Mouse (Mus musculus): ENCODE measurements around the gene Smco1. TPM values are rescaled to one million over a fixed set of nuclear protein-coding genes. Genes with fewer than 3 reads are reported as not detected.

Smco1 gene
- total RNA-seq, 1 experiment: not detected

DNA sequence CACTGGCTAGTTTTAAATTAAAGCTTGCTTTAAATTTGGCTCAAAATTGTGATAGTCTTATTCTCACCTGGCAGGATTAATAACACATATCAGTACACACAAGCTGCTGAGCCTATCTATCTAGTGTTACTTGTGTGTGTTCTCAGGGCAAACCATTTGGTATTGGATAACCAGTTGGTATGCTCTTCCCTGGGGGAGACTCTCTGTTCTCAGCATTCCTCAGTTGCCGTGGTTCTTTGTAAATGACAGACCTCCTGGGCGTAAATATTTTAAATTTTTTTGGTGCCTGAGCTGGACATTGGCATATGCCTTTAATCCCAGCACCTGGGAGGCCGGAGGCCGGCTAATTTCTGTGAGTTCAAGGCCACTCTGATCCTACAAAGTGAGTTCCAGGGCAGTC, 41.6 kb downstream of the Smco1 start:
- peak overlapping the region; percentile 15 to 33; a peak in 3 of 4 replicates for H3K4me3 ChIP-seq (ENCODE audit: insufficient read depth in 1 of 2, low read depth in 1 of 2, low read length in 2 of 2, poor library complexity in 1 of 2, severe bottlenecking in 1 of 2)
- no peak for DNase-seq (ENCODE audit: low read depth, low spot score)
- no peaks in the 10 kb centered on the region for H3K36me3 ChIP-seq (ENCODE audit: control insufficient read depth, insufficient read depth, low read length, poor library complexity, severe bottlenecking)
- peak overlapping the region; percentile 88; the same call in 1 of the 2 replicates for H3K27ac ChIP-seq (ENCODE audit: insufficient read depth, low read depth, low read length, poor library complexity, severe bottlenecking)
- TF ChIP-seq ZC3H11A (IDR thresholded peaks at IDR 0.05; ENCODE audit: borderline replicate concordance, low read depth, low read length) (no peak), CHD2 (IDR thresholded peaks at IDR 0.05; ENCODE audit: low read depth, low read length) (no peak), HCFC1 (IDR thresholded peaks at IDR 0.05; ENCODE audit: borderline replicate concordance, insufficient read depth, low read length) (no peak), MAFK (IDR thresholded peaks at IDR 0.05; ENCODE audit: insufficient read depth, low read depth, low read length) (no peak), ZNF384 (IDR thresholded peaks at IDR 0.05; ENCODE audit: low read depth, low read length) (no peak)
- in situ Hi-C loops (cut with MboI; ENCODE audit: low sequenced_read_pairs in 2 of 2, unreplicated experiment in 2 of 2): no loop called here
- peak overlapping the region; percentile 68; the same call in 1 of the 2 replicates for H3K9ac ChIP-seq (ENCODE audit: insufficient read depth, low read depth, low read length, poor library complexity, severe bottlenecking)
- peaks cover 9 to 17% of the 10 kb centered on the region in 2 experiments for H3K4me1 ChIP-seq (ENCODE audit: control insufficient read depth in 2 of 2, insufficient read depth in 2 of 2, low read length in 2 of 2, poor library complexity in 1 of 2)
- H3K9me3 ChIP-seq (ENCODE audit: control insufficient read depth, insufficient read depth, low read depth, low read length): no peaks in the 10 kb centered on the region

GRCm38 (mm10) chr16:32316601-32317000, 45.3 kb downstream of the Smco1 start:
- no peaks in the 10 kb centered on the region for H3K9me3 ChIP-seq (ENCODE audit: control insufficient read depth, insufficient read depth, low read depth, low read length)
- in situ Hi-C loops (cut with MboI; ENCODE audit: low sequenced_read_pairs in 2 of 2, unreplicated experiment in 2 of 2): no loop called here
- no peak overlapping the region; the same call in 1 of the 2 replicates for H3K9ac ChIP-seq (ENCODE audit: insufficient read depth, low read depth, low read length, poor library complexity, severe bottlenecking)
- H3K27ac ChIP-seq (ENCODE audit: insufficient read depth, low read depth, low read length, poor library complexity, severe bottlenecking): no peak overlapping the region
- no peak overlapping the region for H3K4me3 ChIP-seq (ENCODE audit: insufficient read depth in 1 of 2, low read depth in 1 of 2, low read length in 2 of 2, poor library complexity in 1 of 2, severe bottlenecking in 1 of 2)
- no peaks in the 10 kb centered on the region for H3K36me3 ChIP-seq (ENCODE audit: control insufficient read depth, insufficient read depth, low read length, poor library complexity, severe bottlenecking)
- no peak for TF ChIP-seq MAFK (IDR thresholded peaks at IDR 0.05; ENCODE audit: insufficient read depth, low read depth, low read length)
- TF ChIP-seq ZC3H11A (IDR thresholded peaks at IDR 0.05; ENCODE audit: borderline replicate concordance, low read depth, low read length): no peak
- TF ChIP-seq CHD2 (IDR thresholded peaks at IDR 0.05; ENCODE audit: low read depth, low read length): no peak
- TF ChIP-seq ZNF384 (IDR thresholded peaks at IDR 0.05; ENCODE audit: low read depth, low read length): no peak
- H3K4me1 ChIP-seq (ENCODE audit: control insufficient read depth in 2 of 2, insufficient read depth in 2 of 2, low read length in 2 of 2, poor library complexity in 1 of 2): peaks cover 2 to 8% of the 10 kb centered on the region in 2 experiments
- no peak for DNase-seq (ENCODE audit: low read depth, low spot score)

- H3K4me3 ChIP-seq (ENCODE audit: insufficient read depth in 1 of 2, low read depth in 1 of 2, low read length in 2 of 2, poor library complexity in 1 of 2, severe bottlenecking in 1 of 2): peak overlapping the region; percentile 36 to 38
- in situ Hi-C loops (cut with MboI; ENCODE audit: low sequenced_read_pairs in 2 of 2, unreplicated experiment in 2 of 2): no loop called here
- H3K4me1 ChIP-seq (ENCODE audit: control insufficient read depth in 2 of 2, insufficient read depth in 2 of 2, low read length in 2 of 2, poor library complexity in 1 of 2): peaks cover 6 to 16% of the 10 kb centered on the region in 2 experiments; a peak in 3 of 4 replicates
- no peaks in the 10 kb centered on the region for H3K9me3 ChIP-seq (ENCODE audit: control insufficient read depth, insufficient read depth, low read depth, low read length)
- no peak for TF ChIP-seq CHD2 (IDR thresholded peaks at IDR 0.05; ENCODE audit: low read depth, low read length)
- no peak for TF ChIP-seq ZNF384 (IDR thresholded peaks at IDR 0.05; ENCODE audit: low read depth, low read length)
- no peak for TF ChIP-seq HCFC1 (IDR thresholded peaks at IDR 0.05; ENCODE audit: borderline replicate concordance, insufficient read depth, low read length)
- no peak for TF ChIP-seq ZC3H11A (IDR thresholded peaks at IDR 0.05; ENCODE audit: borderline replicate concordance, low read depth, low read length)
- TF ChIP-seq MAFK (IDR thresholded peaks at IDR 0.05; ENCODE audit: insufficient read depth, low read depth, low read length): no peak
- peak overlapping the region; percentile 69 for H3K9ac ChIP-seq (ENCODE audit: insufficient read depth, low read depth, low read length, poor library complexity, severe bottlenecking)
- H3K36me3 ChIP-seq (ENCODE audit: control insufficient read depth, insufficient read depth, low read length, poor library complexity, severe bottlenecking): no peaks in the 10 kb centered on the region
- peak overlapping the region; percentile 72; the same call in 1 of the 2 replicates for H3K27ac ChIP-seq (ENCODE audit: insufficient read depth, low read depth, low read length, poor library complexity, severe bottlenecking)
- DNase-seq (ENCODE audit: low read depth, low spot score): no peak
Measured at GRCm38 (mm10) chr16:32323953-32324352, 52.7 kb downstream of the Smco1 start.

Other genes with a start within 250 kb of the Smco1 start
- gene Pak2, start 192.1 kb upstream of the Smco1 start, total RNA-seq (2012; rRNA removed): 17.9 and 26.9 TPM in 2 replicates
- 59.5 and 86.2 TPM in 2 replicates for gene Pigx, start 171.7 kb upstream of the Smco1 start, total RNA-seq (2012; rRNA removed)
- gene Cep19, start 171.7 kb upstream of the Smco1 start, total RNA-seq (2012; rRNA removed): 8.9 and 11.9 TPM in 2 replicates
- 6.4 and 7.2 TPM in 2 replicates for gene Nrros, start 105.9 kb upstream of the Smco1 start, total RNA-seq (2012; rRNA removed)
- 1.4 and 1.6 TPM in 2 replicates for gene Bex6, start 91.6 kb upstream of the Smco1 start, total RNA-seq (2012; rRNA removed)
- gene Fbxo45, start 24.3 kb upstream of the Smco1 start, total RNA-seq (2012; rRNA removed): 11.4 and 14.2 TPM in 2 replicates
- gene Wdr53, start 24.2 kb upstream of the Smco1 start, total RNA-seq (2012; rRNA removed): 11.5 and 14.9 TPM in 2 replicates
- gene Rnf168, start 6.0 kb downstream of the Smco1 start, total RNA-seq (2012; rRNA removed): 21.3 and 28.2 TPM in 2 replicates
- 44.2 and 47.6 TPM in 2 replicates for gene Ubxn7, start 60.8 kb downstream of the Smco1 start, total RNA-seq (2012; rRNA removed)
- gene Tm4sf19, start 129.0 kb downstream of the Smco1 start, total RNA-seq (2012; rRNA removed): 0.48 TPM in 1 of 2 replicates, not detected in the other
- 9.1 and 9.5 TPM in 2 replicates for gene Tctex1d2, start 148.2 kb downstream of the Smco1 start, total RNA-seq (2012; rRNA removed)
- 17.8 and 18.2 TPM in 2 replicates for gene Pcyt1a, start 159.5 kb downstream of the Smco1 start, total RNA-seq (2012; rRNA removed)
- gene Slc51a, start 216.4 kb downstream of the Smco1 start, total RNA-seq (2012; rRNA removed): 0.79 and 1.1 TPM in 2 replicates
- not detected in 2 replicates for gene Zdhhc19, start 224.8 kb downstream of the Smco1 start, total RNA-seq (2012; rRNA removed)

Measured in ES-E14 (cell line).